Mouse (Mus musculus) left cerebral cortex, postnatal 14 days (tissue): ENCODE measurements at regions not wholly inside any gene's neighbourhood (a gene's known extent, or its start where the extent isn't known, plus 50 kb on each side); places are given as distances from the start of the nearest gene placed in this dataset.

Source experiments
- DNase-seq, 2 experiments: peaks; one replicate each; pipeline ENCODE4 v3.0.0; 2021 to 2022; ENCODE audit warnings: low spot score in 2 of 2, mixed read lengths in 1 of 2
- intact Hi-C: fragments of 180-260 bp; cut with DNase I; formaldehyde crosslinking; loops from one replicate; pipeline ENCODE4 v1.15.1; 2025

GRCm38 (mm10) chr1:43247609-43248008 lies 50.8 kb upstream of the Fhl2 start:
- DNase-seq: no peak
- intact Hi-C loops: no loop called here

GRCm38 (mm10) chr1:43250281-43250680 lies 53.5 kb upstream of the Fhl2 start:
- intact Hi-C loops: no loop called here

GRCm38 (mm10) chr1:43251356-43251755 lies 54.6 kb upstream of the Fhl2 start:
- intact Hi-C loops: no loop called here
- DNase-seq: no peak

More at GRCm38 (mm10) chr1:43250281-43250680, 53.5 kb upstream of the Fhl2 start:
- no peak for DNase-seq

GRCm38 (mm10) chr1:43254129-43254528 lies 57.3 kb upstream of the Fhl2 start:
- intact Hi-C loops: no loop called here
- no peak for DNase-seq

GRCm38 (mm10) chr1:43256078-43256477 lies 59.3 kb upstream of the Fhl2 start:
- intact Hi-C loops: no loop called here
- no peak for DNase-seq

- intact Hi-C loops: no loop called here
- DNase-seq: no peak
Measured at GRCm38 (mm10) chr1:43257909-43258308, 61.1 kb upstream of the Fhl2 start.

GRCm38 (mm10) chr1:43259841-43260240 lies 63.1 kb upstream of the Fhl2 start:
- DNase-seq: no peak
- intact Hi-C loops: no loop called here

- intact Hi-C loops: no loop called here
Measured at GRCm38 (mm10) chr1:43260491-43260890, 63.7 kb upstream of the Fhl2 start.

GRCm38 (mm10) chr1:43264407-43264889 lies 67.7 kb upstream of the Fhl2 start:
- peak; percentile 87 to 92 for DNase-seq
- intact Hi-C loops: loop anchor here (1.0 kb wide), 2 partner anchors 121 to 125 kb away; no protein-coding TSS in a partner anchor

More at GRCm38 (mm10) chr1:43260491-43260890, 63.7 kb upstream of the Fhl2 start:
- DNase-seq: no peak

GRCm38 (mm10) chr1:43265699-43266455 lies 69.1 kb upstream of the Fhl2 start:
- intact Hi-C loops: no loop called here

GRCm38 (mm10) chr1:43269685-43270084 lies 72.9 kb upstream of the Fhl2 start:
- DNase-seq: no peak
- intact Hi-C loops: no loop called here

More at GRCm38 (mm10) chr1:43265699-43266455, 69.1 kb upstream of the Fhl2 start:
- no peak for DNase-seq

GRCm38 (mm10) chr1:43273236-43273868 lies 76.6 kb upstream of the Fhl2 start:
- no peak for DNase-seq
- intact Hi-C loops: no loop called here

- intact Hi-C loops: no loop called here
- DNase-seq: no peak
Measured at GRCm38 (mm10) chr1:43291736-43292135, 95.0 kb upstream of the Fhl2 start.

- DNase-seq: no peak
- intact Hi-C loops: no loop called here
Measured at GRCm38 (mm10) chr1:43292561-43292960, 95.8 kb upstream of the Fhl2 start.

GRCm38 (mm10) chr1:43294221-43295012 lies 97.6 kb upstream of the Fhl2 start:
- DNase-seq: no peak
- intact Hi-C loops: no loop called here

- DNase-seq: no peak
- intact Hi-C loops: no loop called here
Measured at GRCm38 (mm10) chr1:43297579-43297978, 100.8 kb upstream of the Fhl2 start.

GRCm38 (mm10) chr1:43298746-43299145 lies 102.0 kb upstream of the Fhl2 start:
- DNase-seq: no peak
- intact Hi-C loops: loop anchor here (1.0 kb wide), 1 partner anchor 440 kb away; no protein-coding TSS in a partner anchor

- intact Hi-C loops: loop anchor here (1.0 to 10.0 kb wide), 3 partner anchors 148 to 439 kb away; no protein-coding TSS in a partner anchor
- DNase-seq: peak; percentile 51 to 83
Measured at GRCm38 (mm10) chr1:43299490-43300302, 102.9 kb upstream of the Fhl2 start.

GRCm38 (mm10) chr1:43300676-43301075 lies 103.9 kb upstream of the Fhl2 start:
- no peak for DNase-seq
- intact Hi-C loops: loop anchor here (5.0 to 10.0 kb wide), 2 partner anchors 147 to 334 kb away; no protein-coding TSS in a partner anchor
